Mouse (Mus musculus) adrenal gland, postnatal 14 days (tissue): ENCODE data around the gene Lhfpl1. TPM values are rescaled to one million over a fixed set of nuclear protein-coding genes. Genes with fewer than 3 reads are reported as not detected.
"Not testable (repeated sequence)": the region's sequence is repeated elsewhere in the genome, so short reads cannot be mapped to it uniquely, and the experiment has no call there.

Experiments
- DNase-seq: peaks from one replicate; pipeline ENCODE4 v3.0.0; 2021; ENCODE audit warnings: mixed read lengths
- long read RNA-seq, 2 experiments: library from polyadenylated mRNA; stranded (forward); transcript quantifications; one replicate each; pipeline ENCODE4 v2.0.0; 2021
- total RNA-seq: library from RNA; stranded (reverse); gene quantifications from 2 replicates; pipeline ENCODE4 v1.2.3, GENCODE M21; 2021

The Lhfpl1 gene
- not detected in 2 replicates for total RNA-seq
- long read RNA-seq, experiment 1: 0 reads
- long read RNA-seq, experiment 2: 0 reads

DNA sequence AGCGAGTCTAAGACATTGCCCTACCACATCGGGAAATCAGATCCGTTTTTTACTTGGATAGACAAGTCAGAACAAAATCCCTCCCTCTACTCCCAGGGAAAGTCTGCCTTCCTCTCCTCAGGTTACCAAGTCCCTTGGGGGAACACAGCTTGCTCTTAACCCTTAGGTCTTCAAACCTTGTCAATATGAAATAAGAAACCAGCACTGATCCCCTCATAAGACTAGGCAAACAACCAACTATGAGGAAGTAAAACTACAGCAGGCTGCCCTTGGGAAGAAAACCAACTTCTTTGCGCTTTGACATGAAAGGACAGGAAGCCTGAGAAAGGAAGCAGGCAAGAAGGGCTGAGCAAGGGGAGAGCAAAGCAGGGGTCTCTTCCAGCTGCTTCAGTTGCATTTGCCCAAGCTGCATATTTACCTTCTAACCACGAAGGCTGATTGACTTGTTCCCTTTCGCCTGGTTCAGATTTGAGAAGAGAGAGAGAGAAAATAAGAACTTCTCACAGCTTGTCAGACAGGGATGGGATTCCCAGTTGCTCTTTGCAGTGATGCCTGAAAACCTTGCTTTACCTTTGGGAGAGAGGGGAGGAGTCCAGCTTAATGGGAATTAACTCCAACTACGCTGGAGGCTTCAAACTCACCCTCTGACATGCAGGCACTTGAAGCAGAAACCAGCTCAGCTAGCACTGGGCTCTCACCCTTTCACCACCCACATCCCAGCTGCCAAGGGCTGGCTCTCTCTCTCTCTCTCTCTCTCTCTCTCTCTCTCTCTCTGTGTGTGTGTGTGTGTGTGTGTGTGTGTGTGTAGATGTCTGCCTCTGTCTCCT is at the start of gene Lhfpl1:
Gene Lhfpl1 (minus strand): TSS at position 713 of the 827 bp plus-strand sequence.
- no peak for DNase-seq

DNA sequence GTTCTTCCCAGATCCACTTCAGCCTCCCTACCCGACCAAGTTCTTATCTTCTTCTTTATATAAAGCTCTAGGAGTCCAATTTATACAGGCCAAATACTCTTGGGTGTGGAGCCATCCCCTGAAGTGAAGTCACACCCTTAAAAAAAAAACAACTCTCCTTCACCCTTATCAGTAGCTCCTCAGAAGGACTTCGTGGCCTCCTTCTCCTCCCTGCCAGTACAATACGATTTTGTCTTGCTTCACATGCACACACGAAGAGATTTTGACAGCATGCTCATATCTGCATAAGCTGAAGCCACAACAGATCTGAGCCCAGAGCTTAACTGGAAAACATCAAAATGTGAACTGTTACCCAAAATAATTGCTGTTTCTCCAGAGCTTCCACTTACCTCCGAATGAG is 22.9 kb upstream of the Lhfpl1 start:
- no peak for DNase-seq

DNA sequence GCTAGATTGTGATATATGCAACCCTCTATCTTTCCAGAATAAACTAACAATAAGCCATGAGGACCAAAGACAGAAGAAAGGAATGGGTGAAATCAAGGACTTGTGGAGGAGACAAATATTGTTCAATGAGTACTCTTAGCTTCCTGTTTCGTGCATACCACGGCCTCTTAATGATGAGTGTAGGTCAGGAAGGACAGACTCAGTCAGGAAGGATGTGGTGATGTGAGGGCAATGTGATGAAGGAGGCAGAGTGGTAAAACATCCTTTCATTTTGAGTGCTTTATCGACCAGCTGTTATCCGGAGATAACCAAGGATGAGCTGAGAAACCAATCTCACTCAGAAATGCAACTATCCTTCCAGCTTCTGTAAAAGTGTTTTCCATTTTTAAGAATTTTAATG is 13.6 kb upstream of the Lhfpl1 start:
- DNase-seq: no peak

DNA sequence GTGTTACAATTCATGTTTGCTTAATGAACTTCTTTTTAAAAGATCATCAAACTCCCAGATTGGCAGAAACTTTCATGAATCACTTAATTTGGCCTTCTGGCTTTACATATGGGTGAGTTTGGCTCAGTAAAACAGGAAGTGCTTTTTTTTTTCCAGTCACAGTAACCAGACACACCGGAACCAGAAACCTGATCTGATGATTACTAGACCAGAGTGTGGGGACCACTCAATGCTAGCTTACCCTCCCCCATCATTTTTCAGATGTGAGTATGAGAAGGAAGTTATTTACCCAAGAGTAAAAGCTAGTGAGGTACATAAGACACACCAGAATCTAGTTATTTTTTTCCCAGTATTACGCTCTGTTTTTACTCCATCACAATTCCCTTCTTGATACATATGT is 6.5 kb downstream of the Lhfpl1 start:
- no peak for DNase-seq

DNA sequence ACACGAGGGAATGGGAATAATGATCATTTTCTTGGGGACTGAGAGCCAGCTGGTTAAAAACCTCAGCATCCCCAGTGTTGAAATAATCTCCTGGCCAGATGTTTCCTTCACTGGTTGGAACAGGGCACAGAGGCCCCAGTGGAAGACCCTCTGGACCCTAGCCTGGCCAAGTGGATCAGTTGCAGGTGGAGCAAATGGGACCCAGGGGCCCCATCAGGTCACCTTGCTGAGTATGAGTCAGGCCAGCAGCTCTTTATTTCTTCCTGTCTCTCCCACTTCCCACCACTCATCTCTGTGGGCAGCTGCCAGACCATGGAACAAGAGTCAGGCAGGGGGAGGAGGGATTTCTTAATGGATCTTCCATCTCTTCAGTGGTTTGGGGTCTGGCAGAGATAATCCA is 12.7 kb downstream of the Lhfpl1 start:
- DNase-seq: no peak

DNA sequence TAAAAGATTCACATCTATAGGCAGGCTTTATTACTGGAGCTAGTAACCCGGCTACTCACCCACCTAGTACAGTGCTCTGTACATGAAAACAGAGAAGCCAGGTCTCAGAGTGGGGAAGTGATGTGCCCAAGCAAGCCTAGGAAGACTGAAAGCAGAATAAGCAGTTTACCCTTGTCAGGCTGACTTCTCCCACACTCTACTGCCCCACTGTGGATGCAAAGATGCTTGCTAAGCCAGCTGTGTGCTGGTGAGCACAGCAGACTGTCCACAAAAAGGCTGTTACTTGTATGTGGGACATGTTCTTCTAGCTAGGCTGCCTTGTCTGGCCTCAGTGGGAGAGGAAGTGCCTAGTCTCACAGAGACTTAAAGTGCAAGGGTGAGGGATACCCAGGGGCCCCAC is 40.3 kb downstream of the Lhfpl1 start:
- DNase-seq: peak; percentile 17

DNA sequence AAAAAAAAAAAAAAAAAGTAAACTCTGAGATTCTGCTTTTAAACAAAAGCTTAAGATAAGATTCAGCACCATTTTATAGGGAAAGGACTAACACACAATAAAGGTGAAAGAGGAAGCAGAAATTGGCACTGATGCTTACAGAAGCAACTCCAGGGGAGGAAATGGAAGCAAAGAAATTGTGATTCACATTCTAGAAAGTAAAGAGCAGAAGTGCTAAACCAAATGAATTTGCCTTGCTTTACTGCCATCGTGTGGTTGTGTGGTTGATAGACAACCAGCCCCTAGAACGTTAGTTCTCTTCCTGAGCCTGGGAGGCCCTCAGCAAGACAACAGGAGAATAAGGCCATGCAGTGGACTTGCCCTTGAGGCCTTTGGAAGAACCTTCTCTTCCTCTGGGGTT is 41.7 kb downstream of the Lhfpl1 start:
- peak; percentile 40 for DNase-seq

DNA sequence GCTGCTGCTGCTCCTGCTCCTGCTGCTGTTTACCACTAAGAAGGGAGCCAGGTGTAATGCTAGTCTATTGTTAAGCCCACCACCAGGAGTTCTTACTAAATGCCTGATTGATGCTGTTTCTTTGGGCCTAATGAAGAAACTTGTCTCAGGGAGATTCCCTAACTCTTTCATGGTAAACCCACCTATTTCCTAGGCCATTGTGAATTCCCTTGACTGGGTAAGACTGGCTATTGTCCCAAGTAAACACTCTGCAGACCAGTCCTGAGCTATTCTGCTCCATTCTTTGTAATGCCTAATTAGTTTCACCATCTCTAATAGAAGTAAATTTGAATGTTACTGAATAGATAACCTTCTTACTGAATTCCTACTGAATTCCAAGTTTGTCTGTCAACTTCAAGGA is 48.7 kb downstream of the Lhfpl1 start:
- DNase-seq: not testable (repeated sequence)

DNA sequence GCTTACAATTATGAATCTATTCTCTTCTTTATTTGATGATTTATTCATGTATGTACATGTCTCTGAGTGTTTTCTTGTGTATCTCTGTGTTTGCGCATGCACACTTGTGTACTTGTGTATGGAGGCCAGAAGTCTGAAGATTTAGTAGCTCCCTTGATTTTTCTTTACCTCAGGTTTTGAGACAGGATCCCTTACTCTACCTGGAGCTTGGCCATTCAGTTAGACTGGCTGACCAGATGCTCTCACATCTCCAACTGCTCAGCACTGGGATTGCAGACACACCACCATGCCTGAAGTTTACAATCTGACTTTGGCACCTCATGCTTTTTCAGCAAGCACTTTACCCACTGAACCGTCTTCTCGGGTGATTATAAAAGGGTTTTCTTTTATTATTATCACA is 76.7 kb downstream of the Lhfpl1 start:
- no peak for DNase-seq

DNA sequence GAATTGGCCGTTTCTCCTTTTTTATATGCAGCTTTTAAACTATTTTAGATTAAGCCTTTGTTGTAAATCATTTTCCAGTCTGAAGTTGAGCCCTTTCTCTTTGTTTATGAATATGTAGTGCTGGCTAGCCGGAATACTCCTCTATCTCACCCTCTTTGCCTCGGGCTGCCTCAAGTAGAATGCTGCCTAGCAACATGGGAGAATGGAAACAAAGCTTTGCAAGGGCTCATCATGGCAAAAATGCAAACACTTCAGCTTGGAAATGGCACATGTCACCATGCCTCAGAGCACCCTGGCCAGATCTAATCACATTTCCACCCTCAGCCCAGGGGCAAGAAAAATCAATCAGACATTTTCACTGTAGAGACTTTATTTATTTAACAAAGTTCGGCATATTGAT is 77.1 kb downstream of the Lhfpl1 start:
- no peak for DNase-seq

DNA sequence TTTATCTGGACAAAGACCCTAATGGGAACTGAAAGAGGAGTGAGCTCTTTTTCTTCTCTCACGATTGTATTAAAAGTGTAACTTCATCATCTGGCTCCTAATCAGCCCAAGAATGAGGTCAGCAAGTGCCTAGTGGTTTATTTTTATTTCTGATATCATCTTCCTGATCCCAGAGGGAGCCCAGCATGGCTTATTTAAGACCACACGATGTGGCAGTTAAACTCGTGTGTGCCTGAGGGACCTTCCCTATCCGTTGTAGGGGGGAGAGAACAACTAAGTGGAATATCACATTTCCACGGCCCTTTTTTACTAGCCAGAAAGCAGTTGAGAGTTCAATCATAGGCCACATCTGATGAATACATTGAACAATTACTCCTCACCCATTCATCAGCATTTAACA is 87.1 kb downstream of the Lhfpl1 start:
- DNase-seq: no peak

Other genes starting within 250 kb of the Lhfpl1 start
- 7.1 and 7.9 TPM in 2 replicates for gene Amot, start 156.1 kb upstream of the Lhfpl1 start, total RNA-seq